ENCODE assay signal across 22 mouse cellular contexts in the genomic region with DNA sequence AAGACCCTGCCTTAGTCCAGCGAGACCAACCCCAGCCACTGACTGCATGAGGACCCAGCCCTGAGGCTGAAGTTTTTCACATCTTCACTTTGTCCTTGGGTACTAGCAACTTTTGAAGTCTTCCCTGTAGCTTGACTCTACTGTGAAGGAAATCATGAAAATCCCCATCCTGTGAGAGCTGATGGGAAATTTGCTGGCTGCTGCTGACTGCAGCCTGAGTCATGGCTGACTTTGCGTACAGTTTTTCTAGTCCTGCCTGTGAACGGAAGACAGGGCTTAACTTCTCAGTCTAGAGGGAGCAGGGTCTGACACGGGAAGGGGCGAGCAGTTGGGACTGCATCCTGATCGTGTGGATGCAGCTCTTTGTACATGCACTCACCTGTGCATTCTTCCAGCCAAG. TPM values are rescaled to one million over a fixed set of nuclear protein-coding genes. Genes with fewer than 3 reads are reported as not detected.
A peak's percentile ranks its signal among the peaks of the same experiment; 100 is the strongest.
DNase-seq lines count a peak whose midpoint lies in the region; ATAC-seq and TF ChIP-seq lines count a peak whose summit lies in the region.
"Had no signal": no experiment of that assay in that cellular context is flagged by ENCODE, and none has a peak within 500 bp of the region (broad histone marks: within the 10 kb centered on the region; RNA-seq: fewer than 3 reads in every experiment).

No protein-coding gene starts in this region.

- WGBS in thymus, adult 2 months: 93% methylated on average over 6 of the region's 6 CpGs
- WGBS in limb, embryonic 12.5 days: 75% methylated on average over 6 of the region's 6 CpGs
- WGBS in stomach, postnatal 0 days: 52% methylated on average over 6 of the region's 6 CpGs

- H3K9ac ChIP-seq in limb, embryonic 12.5 days (replicated peaks): no peak overlapping the region
- H3K9ac ChIP-seq in stomach, postnatal 0 days (ENCODE audit: low read length): no peak overlapping the region
- H3K9ac ChIP-seq: forebrain, embryonic 12.5 days; heart, embryonic 15.5 days; hindbrain, embryonic 13.5 days had no signal

- ATAC-seq in Patski: peak; percentile 32
- ATAC-seq in limb, embryonic 12.5 days (ENCODE audit: insufficient number of reproducible peaks, insufficient read depth, low FRiP score, low TSS enrichment, low read depth): no peak
- ATAC-seq in stomach, postnatal 0 days (ENCODE audit: low FRiP score, low TSS enrichment): no peak
- ATAC-seq: forebrain, embryonic 16.5 days; hindbrain, postnatal 0 days had no signal

- in situ Hi-C loops in Patski (cut with MboI; ENCODE audit: low pct_unique_long_range_greater_than_20kb): no loop called here

- DNase-seq in thymus, adult 2 months: no peak
- no peak for DNase-seq in thymus, postnatal 36 days
- DNase-seq in Patski (ENCODE audit: low read depth, low spot score): peak; percentile 60
- no peak for DNase-seq in stomach, postnatal 0 days (ENCODE audit: low spot score)
- no peak for DNase-seq in testis, postnatal 14 days (ENCODE audit: low spot score)
- DNase-seq in kidney, postnatal 4 days: no peak
- no peak for DNase-seq in embryo, embryonic 10.5 days (ENCODE audit: low spot score)
- DNase-seq: adrenal gland, adult 2 months; adrenal gland, postnatal 25 days; B cell, adult 2 months; cerebellum, adult 8-10 months; cerebellum, postnatal 25 days; gastrocnemius, postnatal 10 days; heart, adult 18-20 months; kidney, adult 11 months had no signal

- no peak overlapping the region for H3K4me3 ChIP-seq in thymus, adult 2 months (ENCODE audit: control insufficient read depth, insufficient read depth, low read length)
- H3K4me3 ChIP-seq in limb, embryonic 12.5 days (replicated peaks): no peak overlapping the region
- H3K4me3 ChIP-seq in stomach, postnatal 0 days (ENCODE audit: low read depth, low read length): no peak overlapping the region
- H3K4me3 ChIP-seq: forebrain, embryonic 12.5 days; heart, embryonic 10.5 days; heart, embryonic 15.5 days; hindbrain, embryonic 13.5 days had no signal

- no peaks in the 10 kb centered on the region for H3K9me3 ChIP-seq in limb, embryonic 12.5 days
- H3K9me3 ChIP-seq in stomach, postnatal 0 days (ENCODE audit: control insufficient read depth, low read length): no peaks in the 10 kb centered on the region
- H3K9me3 ChIP-seq: heart, embryonic 10.5 days; heart, embryonic 15.5 days; hindbrain, embryonic 13.5 days had no signal

- no peaks in the 10 kb centered on the region for H3K27me3 ChIP-seq in thymus, adult 2 months (ENCODE audit: control insufficient read depth, insufficient read depth, low read length)
- no peaks in the 10 kb centered on the region for H3K27me3 ChIP-seq in Patski
- no peaks in the 10 kb centered on the region for H3K27me3 ChIP-seq in limb, embryonic 12.5 days
- H3K27me3 ChIP-seq in stomach, postnatal 0 days (ENCODE audit: control insufficient read depth, insufficient read depth, low read length): no peaks in the 10 kb centered on the region

- TF ChIP-seq POLR2A in thymus, adult 2 months (IDR thresholded peaks at IDR 0.05; ENCODE audit: control insufficient read depth, extremely low read depth, insufficient read depth, low read length, poor library complexity): no peak

- POLR2A ChIA-PET in Patski (lab: Charles Lee): interaction anchor here (1.1 kb wide), 1 partner anchor 10 kb away, joined by 3 read pairs; no protein-coding TSS in a partner anchor

- H3K36me3 ChIP-seq in thymus, adult 2 months (ENCODE audit: control insufficient read depth, insufficient read depth, low read length): no peaks in the 10 kb centered on the region
- H3K36me3 ChIP-seq in limb, embryonic 12.5 days: peaks cover 5% of the 10 kb centered on the region; the same call in 1 of the 2 replicates
- no peaks in the 10 kb centered on the region for H3K36me3 ChIP-seq in stomach, postnatal 0 days (ENCODE audit: control insufficient read depth, insufficient read depth, low read length)
- H3K36me3 ChIP-seq: forebrain, embryonic 12.5 days; heart, embryonic 15.5 days; hindbrain, embryonic 13.5 days had no signal

- no peak overlapping the region; the same call in 1 of the 2 replicates for H3K4me2 ChIP-seq in limb, embryonic 12.5 days
- H3K4me2 ChIP-seq in stomach, postnatal 0 days (replicated peaks; ENCODE audit: low read depth): no peak overlapping the region
- H3K4me2 ChIP-seq: forebrain, embryonic 12.5 days; heart, embryonic 15.5 days; hindbrain, embryonic 13.5 days had no signal

- no peaks in the 10 kb centered on the region for H3K4me1 ChIP-seq in thymus, adult 2 months (replicated peaks; ENCODE audit: control insufficient read depth, insufficient read depth, low read length)
- H3K4me1 ChIP-seq in limb, embryonic 12.5 days (replicated peaks): peaks cover 78% of the 10 kb centered on the region
- H3K4me1 ChIP-seq in stomach, postnatal 0 days (replicated peaks; ENCODE audit: control insufficient read depth, insufficient read depth): no peaks in the 10 kb centered on the region; the same call in 1 of the 2 replicates
- H3K4me1 ChIP-seq: hindbrain, embryonic 13.5 days had no signal

- no peak for TF ChIP-seq EP300 in stomach, postnatal 0 days (optimal IDR thresholded peaks at IDR 0.05)

- CTCF ChIA-PET in Patski (lab: Charles Lee): interaction anchor here (0.9 to 1.4 kb wide), 5 partner anchors 15 to 55 kb away, joined by 3 to 6 read pairs (median 3); no protein-coding TSS in a partner anchor

- peak overlapping the region; percentile 24; the same call in 1 of the 2 replicates for H3K27ac ChIP-seq in thymus, adult 2 months (ENCODE audit: control insufficient read depth, insufficient read depth, low read length)
- H3K27ac ChIP-seq in limb, embryonic 12.5 days: peak overlapping the region; percentile 79
- 0 out of 2 replicates have a peak overlapping the region, but pooled peaks have one; percentile 40 for H3K27ac ChIP-seq in stomach, postnatal 0 days (replicated peaks)
- H3K27ac ChIP-seq: forebrain, embryonic 12.5 days; heart, embryonic 10.5 days; heart, embryonic 15.5 days; hindbrain, embryonic 13.5 days; hindbrain, postnatal 0 days had no signal

- TF ChIP-seq CTCF in thymus, adult 2 months (IDR thresholded peaks at IDR 0.05; ENCODE audit: borderline replicate concordance, control insufficient read depth, extremely low read depth, insufficient read depth, low read length, poor library complexity): no peak
- no peak for TF ChIP-seq CTCF in Patski (IDR thresholded peaks at IDR 0.05)
- TF ChIP-seq CTCF in stomach, postnatal 0 days (IDR thresholded peaks at IDR 0.05; ENCODE audit: low read depth): no peak

RNA-seq across cellular contexts. Expression of a gene that starts 30.6 kb away (rescaled TPM):
- 26.1 and 29.9 TPM in 2 replicates for polyA plus RNA-seq in thymus, adult 2 months (2012; rRNA removed)
- 30.3 TPM for polyA plus RNA-seq in Patski (2021)
- polyA plus RNA-seq in limb, embryonic 12.5 days (2016; fragmentation: Nextera tagmentation; extraction: Ambion mirVana): 42.1 and 42.5 TPM in 2 replicates
- 13.1 and 15.8 TPM in 2 replicates for polyA plus RNA-seq in stomach, postnatal 0 days (2015; fragmentation: Nextera tagmentation; extraction: Ambion mirVana)

Comparison
In these comparisons a context has a peak if more than half of its experiments do, and no peak if none do; other contexts are left out.
1. H3K27ac ChIP-seq: peak in every context shown above with its lines; median percentile 79 in limb, embryonic 12.5 days; 40 in stomach, postnatal 0 days; 24 in thymus, adult 2 months.